Mouse (Mus musculus): ENCODE measurements around the gene P2rx1. TPM values are rescaled to one million over a fixed set of nuclear protein-coding genes. Genes with fewer than 3 reads are reported as not detected.

The P2rx1 gene
- total RNA-seq, 4 experiments from 2014 or later: 0.45 to 0.55 (median 0.54) TPM; not detected in 1

- no peak for DNase-seq (ENCODE audit: low spot score in 2 of 2)
Measured at GRCm38 (mm10) chr11:72987807-72988206, 11.1 kb upstream of the P2rx1 start.

GRCm38 (mm10) chr11:72989044-72989443, 9.9 kb upstream of the P2rx1 start:
- DNase-seq (ENCODE audit: low spot score in 2 of 2): no peak

- DNase-seq (ENCODE audit: low spot score in 2 of 2): no peak
Measured at GRCm38 (mm10) chr11:72990688-72991087, 8.2 kb upstream of the P2rx1 start.

GRCm38 (mm10) chr11:72991961-72992360, 6.9 kb upstream of the P2rx1 start:
- no peak for DNase-seq (ENCODE audit: low spot score in 2 of 2)

GRCm38 (mm10) chr11:72996346-72996745, 2.6 kb upstream of the P2rx1 start:
- DNase-seq (ENCODE audit: low spot score in 2 of 2): no peak

- DNase-seq (ENCODE audit: low spot score in 2 of 2): no peak
Measured at GRCm38 (mm10) chr11:72996781-72997180, 2.1 kb upstream of the P2rx1 start.

- DNase-seq (ENCODE audit: low spot score in 2 of 2): no peak
Measured at GRCm38 (mm10) chr11:72997529-72998326, 1.2 kb upstream of the P2rx1 start.

- DNase-seq (ENCODE audit: low spot score in 2 of 2): peak in 1 of 2 experiments; percentile 68
Measured at GRCm38 (mm10) chr11:73001029-73001428, 2.1 kb downstream of the P2rx1 start.

- DNase-seq (ENCODE audit: low spot score in 2 of 2): peak in 1 of 2 experiments; percentile 67
Measured at GRCm38 (mm10) chr11:73006377-73006776, 7.5 kb downstream of the P2rx1 start.

- DNase-seq (ENCODE audit: low spot score in 2 of 2): no peak
Measured at GRCm38 (mm10) chr11:73007113-73007512, 8.2 kb downstream of the P2rx1 start.

GRCm38 (mm10) chr11:73007698-73008481, 9.0 kb downstream of the P2rx1 start:
- peak in 1 of 2 experiments; percentile 55 for DNase-seq (ENCODE audit: low spot score in 2 of 2)

- DNase-seq (ENCODE audit: low spot score in 2 of 2): no peak
Measured at GRCm38 (mm10) chr11:73008826-73009225, 9.9 kb downstream of the P2rx1 start.

- no peak for DNase-seq (ENCODE audit: low spot score in 2 of 2)
Measured at GRCm38 (mm10) chr11:73009531-73010274, 10.8 kb downstream of the P2rx1 start.

- DNase-seq (ENCODE audit: low spot score in 2 of 2): no peak
Measured at GRCm38 (mm10) chr11:73013981-73014380, 15.1 kb downstream of the P2rx1 start.

- peak; percentile 76 to 78 for DNase-seq (ENCODE audit: low spot score in 2 of 2)
Measured at GRCm38 (mm10) chr11:73014831-73015344, 16.0 kb downstream of the P2rx1 start.

GRCm38 (mm10) chr11:73015391-73016102, 16.6 kb downstream of the P2rx1 start:
- DNase-seq (ENCODE audit: low spot score in 2 of 2): peak in 1 of 2 experiments; percentile 55

GRCm38 (mm10) chr11:73016103-73016420, 17.2 kb downstream of the P2rx1 start:
- DNase-seq (ENCODE audit: low spot score in 2 of 2): no peak

- peak; percentile 90 to 91 for DNase-seq (ENCODE audit: low spot score in 2 of 2)
Measured at GRCm38 (mm10) chr11:73018471-73019146, 19.7 kb downstream of the P2rx1 start, which contains the start of gene Camkk1. Gene Camkk1 (plus strand): TSS chr11:73019008.

GRCm38 (mm10) chr11:73019147-73019795, 20.4 kb downstream of the P2rx1 start:
- peak; percentile 79 to 86 for DNase-seq (ENCODE audit: low spot score in 2 of 2)

Data from layer of hippocampus, adult 8-10 months (tissue).